Mouse (Mus musculus): ENCODE results near the gene Klrb1c. TPM values are rescaled to one million over a fixed set of nuclear protein-coding genes. Genes with fewer than 3 reads are reported as not detected.

The Klrb1c gene
- total and polyA plus RNA-seq, 3 experiments, result 0.22 TPM; not detected in 2

- DNase-seq (ENCODE audit: low spot score), result no peak
- Histone ChIP-seq H3K36me3 (replicated peaks) (no peaks in the 10 kb centered on the region), H3K4me3 (ENCODE audit: low read depth, low read length) (no peak overlapping the region), H3K9me3 (replicated peaks) (peaks cover 42% of the 10 kb centered on the region), H3K27me3 (ENCODE audit: insufficient read depth, low read length) (no peaks in the 10 kb centered on the region), H3K4me1 (ENCODE audit: insufficient read depth, low read depth, low read length) (no peaks in the 10 kb centered on the region)
- TF ChIP-seq GATA1 (IDR thresholded peaks at IDR 0.05; ENCODE audit: borderline replicate concordance, low read length) (no peak), TAL1 (conservative IDR thresholded peaks at IDR 0.05; ENCODE audit: low read depth, low read length) (no peak), POLR2AphosphoS5 (IDR thresholded peaks at IDR 0.05; ENCODE audit: insufficient replicate concordance, low read depth, low read length) (no peak), GATA2 (IDR thresholded peaks at IDR 0.05; ENCODE audit: borderline replicate concordance, low read depth, low read length) (no peak), CTCF (IDR thresholded peaks at IDR 0.05; ENCODE audit: low read depth, low read length) (no peak)
- ATAC-seq (ENCODE audit: extremely low read depth, insufficient number of reproducible peaks, low FRiP score, poor library complexity, severe bottlenecking), result no peak
These were observed 51.6 kb downstream of the Klrb1c start for GRCm38 (mm10) chr6:128737445-128737844.

GRCm38 (mm10) chr6:128736100-128736499 lies 52.9 kb downstream of the Klrb1c start:
- Histone ChIP-seq H3K4me1 (ENCODE audit: insufficient read depth, low read depth, low read length) (no peaks in the 10 kb centered on the region), H3K36me3 (replicated peaks) (no peaks in the 10 kb centered on the region), H3K27me3 (ENCODE audit: insufficient read depth, low read length) (no peaks in the 10 kb centered on the region), H3K4me3 (ENCODE audit: low read depth, low read length) (no peak overlapping the region), H3K9me3 (replicated peaks) (peaks cover 42% of the 10 kb centered on the region)
- ATAC-seq (ENCODE audit: extremely low read depth, insufficient number of reproducible peaks, low FRiP score, poor library complexity, severe bottlenecking) (no peak), DNase-seq (ENCODE audit: low spot score) (no peak)
- TF ChIP-seq GATA2 (IDR thresholded peaks at IDR 0.05; ENCODE audit: borderline replicate concordance, low read depth, low read length) (no peak), CTCF (IDR thresholded peaks at IDR 0.05; ENCODE audit: low read depth, low read length) (no peak)

GRCm38 (mm10) chr6:128734896-128735295 lies 54.1 kb downstream of the Klrb1c start:
- Histone ChIP-seq H3K9me3 (replicated peaks) (peaks cover 37% of the 10 kb centered on the region), H3K4me1 (ENCODE audit: insufficient read depth, low read depth, low read length) (no peaks in the 10 kb centered on the region), H3K4me3 (ENCODE audit: low read depth, low read length) (no peak overlapping the region), H3K36me3 (replicated peaks) (no peaks in the 10 kb centered on the region), H3K27me3 (ENCODE audit: insufficient read depth, low read length) (no peaks in the 10 kb centered on the region)
- TF ChIP-seq CTCF (IDR thresholded peaks at IDR 0.05; ENCODE audit: low read depth, low read length) (no peak), TAL1 (conservative IDR thresholded peaks at IDR 0.05; ENCODE audit: low read depth, low read length) (no peak), GATA1 (IDR thresholded peaks at IDR 0.05; ENCODE audit: borderline replicate concordance, low read length) (no peak), POLR2AphosphoS5 (IDR thresholded peaks at IDR 0.05; ENCODE audit: insufficient replicate concordance, low read depth, low read length) (no peak), GATA2 (IDR thresholded peaks at IDR 0.05; ENCODE audit: borderline replicate concordance, low read depth, low read length) (no peak)
- no peak for DNase-seq (ENCODE audit: low spot score)
- no peak for ATAC-seq (ENCODE audit: extremely low read depth, insufficient number of reproducible peaks, low FRiP score, poor library complexity, severe bottlenecking)

GRCm38 (mm10) chr6:128733908-128734679 lies 54.9 kb downstream of the Klrb1c start:
- Histone ChIP-seq H3K27me3 (ENCODE audit: insufficient read depth, low read length) (no peaks in the 10 kb centered on the region), H3K4me3 (ENCODE audit: low read depth, low read length) (no peak overlapping the region), H3K9me3 (replicated peaks) (peaks cover 33% of the 10 kb centered on the region), H3K4me1 (ENCODE audit: insufficient read depth, low read depth, low read length) (no peaks in the 10 kb centered on the region), H3K36me3 (replicated peaks) (no peaks in the 10 kb centered on the region)
- ATAC-seq (ENCODE audit: extremely low read depth, insufficient number of reproducible peaks, low FRiP score, poor library complexity, severe bottlenecking) (no peak), DNase-seq (ENCODE audit: low spot score) (no peak)
- TF ChIP-seq GATA1 (IDR thresholded peaks at IDR 0.05; ENCODE audit: borderline replicate concordance, low read length), result no peak
- no peak for TF ChIP-seq GATA2 (IDR thresholded peaks at IDR 0.05; ENCODE audit: borderline replicate concordance, low read depth, low read length)
- no peak for TF ChIP-seq POLR2AphosphoS5 (IDR thresholded peaks at IDR 0.05; ENCODE audit: insufficient replicate concordance, low read depth, low read length)
- TF ChIP-seq CTCF (IDR thresholded peaks at IDR 0.05; ENCODE audit: low read depth, low read length), result no peak
- TF ChIP-seq TAL1 (conservative IDR thresholded peaks at IDR 0.05; ENCODE audit: low read depth, low read length), result no peak

- no peak for DNase-seq (ENCODE audit: low spot score)
- Histone ChIP-seq H3K27me3 (ENCODE audit: insufficient read depth, low read length) (no peaks in the 10 kb centered on the region), H3K4me1 (ENCODE audit: insufficient read depth, low read depth, low read length) (no peaks in the 10 kb centered on the region), H3K36me3 (replicated peaks) (no peaks in the 10 kb centered on the region), H3K9me3 (replicated peaks) (peaks cover 16% of the 10 kb centered on the region), H3K4me3 (ENCODE audit: low read depth, low read length) (no peak overlapping the region)
- ATAC-seq (ENCODE audit: extremely low read depth, insufficient number of reproducible peaks, low FRiP score, poor library complexity, severe bottlenecking), result no peak
- TF ChIP-seq CTCF (IDR thresholded peaks at IDR 0.05; ENCODE audit: low read depth, low read length), result no peak
- TF ChIP-seq GATA1 (IDR thresholded peaks at IDR 0.05; ENCODE audit: borderline replicate concordance, low read length), result no peak
- TF ChIP-seq TAL1 (conservative IDR thresholded peaks at IDR 0.05; ENCODE audit: low read depth, low read length), result no peak
- no peak for TF ChIP-seq GATA2 (IDR thresholded peaks at IDR 0.05; ENCODE audit: borderline replicate concordance, low read depth, low read length)
- TF ChIP-seq POLR2AphosphoS5 (IDR thresholded peaks at IDR 0.05; ENCODE audit: insufficient replicate concordance, low read depth, low read length), result no peak
These were observed 57.0 kb downstream of the Klrb1c start for GRCm38 (mm10) chr6:128732032-128732431.

Other genes starting within 250 kb of the Klrb1c start
- gene A2ml1, start 207.6 kb downstream of the Klrb1c start, total RNA-seq (2014; fragmentation: Nextera tagmentation), result not detected in 2 replicates
- gene A2ml1, start 207.6 kb downstream of the Klrb1c start, total RNA-seq (2017), result 0.05 and 0.12 TPM in 2 replicates
- gene A2ml1, start 207.6 kb downstream of the Klrb1c start, polyA plus RNA-seq (2012), result not detected in 2 replicates
- not detected in 2 replicates for gene Klrb1a, start 165.7 kb downstream of the Klrb1c start, total RNA-seq (2014; fragmentation: Nextera tagmentation)
- gene Klrb1a, start 165.7 kb downstream of the Klrb1c start, total RNA-seq (2017), result 0.11 and 0.12 TPM in 2 replicates
- not detected in 2 replicates for gene Klrb1a, start 165.7 kb downstream of the Klrb1c start, polyA plus RNA-seq (2012)
- not detected in 2 replicates for gene Clec2h, start 126.8 kb downstream of the Klrb1c start, total RNA-seq (2014; fragmentation: Nextera tagmentation)
- 0.06 and 0.11 TPM in 2 replicates for gene Clec2h, start 126.8 kb downstream of the Klrb1c start, total RNA-seq (2017)
- gene Clec2h, start 126.8 kb downstream of the Klrb1c start, polyA plus RNA-seq (2012), result not detected in 2 replicates
- gene Klrb1, start 66.2 kb downstream of the Klrb1c start, total RNA-seq (2014; fragmentation: Nextera tagmentation), result not detected in 2 replicates
- 0.17 TPM in 1 of 2 replicates, not detected in the other for gene Klrb1, start 66.2 kb downstream of the Klrb1c start, total RNA-seq (2017)
- gene Klrb1, start 66.2 kb downstream of the Klrb1c start, polyA plus RNA-seq (2012), result not detected in 2 replicates
- gene Gm44511, start 37.1 kb upstream of the Klrb1c start, total RNA-seq (2014; fragmentation: Nextera tagmentation), result not detected in 2 replicates
- not detected in 2 replicates for gene Gm44511, start 37.1 kb upstream of the Klrb1c start, total RNA-seq (2017)
- not detected in 2 replicates for gene Gm44511, start 37.1 kb upstream of the Klrb1c start, polyA plus RNA-seq (2012)
- not detected in 2 replicates for gene Klrb1b, start 37.1 kb upstream of the Klrb1c start, total RNA-seq (2014; fragmentation: Nextera tagmentation)
- 0.05 and 0.12 TPM in 2 replicates for gene Klrb1b, start 37.1 kb upstream of the Klrb1c start, total RNA-seq (2017)
- gene Klrb1b, start 37.1 kb upstream of the Klrb1c start, polyA plus RNA-seq (2012), result not detected in 2 replicates
- not detected in 2 replicates for gene Clec2i, start 98.4 kb upstream of the Klrb1c start, total RNA-seq (2014; fragmentation: Nextera tagmentation)
- 0.05 TPM in 1 of 2 replicates, not detected in the other for gene Clec2i, start 98.4 kb upstream of the Klrb1c start, total RNA-seq (2017)
- gene Clec2i, start 98.4 kb upstream of the Klrb1c start, polyA plus RNA-seq (2012), result not detected in 2 replicates
- not detected in 2 replicates for gene BC035044, start 101.9 kb upstream of the Klrb1c start, total RNA-seq (2014; fragmentation: Nextera tagmentation)
- 0.05 TPM in 1 of 2 replicates, not detected in the other for gene BC035044, start 101.9 kb upstream of the Klrb1c start, total RNA-seq (2017)
- gene BC035044, start 101.9 kb upstream of the Klrb1c start, polyA plus RNA-seq (2012), result not detected in 2 replicates
- gene Clec2g, start 145.2 kb upstream of the Klrb1c start, total RNA-seq (2014; fragmentation: Nextera tagmentation), result not detected in 2 replicates
- gene Clec2g, start 145.2 kb upstream of the Klrb1c start, total RNA-seq (2017), result 0.16 TPM in 1 of 2 replicates, not detected in the other
- gene Clec2g, start 145.2 kb upstream of the Klrb1c start, polyA plus RNA-seq (2012), result not detected in 2 replicates